ENCODE assay signal across 15 mouse cellular contexts in genomic region chr11:84411642-84412018, GRCm38 (mm10).
DNase-seq lines count a peak whose midpoint lies in the region; ATAC-seq and TF ChIP-seq lines count a peak whose summit lies in the region.
"Had no signal": no experiment of that assay in that cellular context is flagged by ENCODE, and none has a peak within 500 bp of the region (broad histone marks: within the 10 kb centered on the region; RNA-seq: fewer than 3 reads in every experiment).

No protein-coding gene starts in this region.

- no peak overlapping the region for H3K4me2 ChIP-seq in midbrain, embryonic 13.5 days (replicated peaks)
- H3K4me2 ChIP-seq in midbrain, embryonic 11.5 days, result no peak overlapping the region
- H3K4me2 ChIP-seq in liver, embryonic 13.5 days, result peak overlapping the region; percentile 42
- no peak overlapping the region for H3K4me2 ChIP-seq in stomach, postnatal 0 days (replicated peaks; ENCODE audit: low read depth)
- H3K4me2 ChIP-seq: heart, embryonic 15.5 days had no signal

- no peak overlapping the region for H3K4me3 ChIP-seq in heart, embryonic 10.5 days
- no peak overlapping the region for H3K4me3 ChIP-seq in midbrain, embryonic 13.5 days (replicated peaks)
- H3K4me3 ChIP-seq in midbrain, embryonic 11.5 days (ENCODE audit: low read depth, low read length), result no peak overlapping the region
- H3K4me3 ChIP-seq in liver, embryonic 13.5 days (replicated peaks), result no peak overlapping the region
- H3K4me3 ChIP-seq in stomach, postnatal 0 days (ENCODE audit: low read depth, low read length), result no peak overlapping the region
- H3K4me3 ChIP-seq: heart, embryonic 15.5 days; megakaryocyte, embryonic 14.5 days had no signal

- DNase-seq in heart, embryonic 10.5 days (ENCODE audit: low spot score), result no peak
- no peak for DNase-seq in heart, postnatal 25 days (ENCODE audit: low spot score)
- no peak for DNase-seq in midbrain, embryonic 11.5 days (ENCODE audit: low spot score, missing footprints)
- peak; percentile 43 for DNase-seq in liver, embryonic 13.5 days
- DNase-seq in stomach, postnatal 0 days (ENCODE audit: low spot score), result no peak
- no peak for DNase-seq in lung, postnatal 36 days
- DNase-seq in layer of hippocampus, adult 11-12 months (ENCODE audit: low spot score), result no peak
- DNase-seq: cerebellum, adult 11 months; cerebellum, postnatal 25 days had no signal

- WGBS in heart, embryonic 10.5 days, result 62% methylated on average over 7 of the region's 7 CpGs
- WGBS in midbrain, embryonic 13.5 days, result 74% methylated on average over 7 of the region's 7 CpGs
- WGBS in midbrain, embryonic 11.5 days, result 74% methylated on average over 7 of the region's 7 CpGs
- 36% methylated on average over 7 of the region's 7 CpGs for WGBS in liver, embryonic 13.5 days (ENCODE audit: insufficient replicate concordance)
- 69% methylated on average over 7 of the region's 7 CpGs for WGBS in stomach, postnatal 0 days

- H3K27ac ChIP-seq in heart, embryonic 10.5 days, result peak overlapping the region; percentile 63; the same call in 1 of the 2 replicates
- peak overlapping the region; percentile 15 for H3K27ac ChIP-seq in midbrain, embryonic 13.5 days
- H3K27ac ChIP-seq in midbrain, embryonic 11.5 days (ENCODE audit: low read depth, low read length), result no peak overlapping the region
- peak overlapping the region; percentile 91 for H3K27ac ChIP-seq in liver, embryonic 13.5 days
- H3K27ac ChIP-seq in stomach, postnatal 0 days (replicated peaks), result no peak overlapping the region
- H3K27ac ChIP-seq: heart, embryonic 15.5 days; kidney, postnatal 0 days had no signal

- no peak for TF ChIP-seq CTCF in stomach, postnatal 0 days (IDR thresholded peaks at IDR 0.05; ENCODE audit: low read depth)

- intact Hi-C loops in heart, postnatal 25 days (cut with DNase I), result no loop called here

- H3K9ac ChIP-seq in midbrain, embryonic 13.5 days (replicated peaks), result no peak overlapping the region
- no peak overlapping the region for H3K9ac ChIP-seq in midbrain, embryonic 11.5 days (ENCODE audit: low read length)
- peak overlapping the region; percentile 44; the same call in 1 of the 2 replicates for H3K9ac ChIP-seq in liver, embryonic 13.5 days
- H3K9ac ChIP-seq in stomach, postnatal 0 days (ENCODE audit: low read length), result no peak overlapping the region
- H3K9ac ChIP-seq: heart, embryonic 15.5 days had no signal

- peaks cover 30% of the 10 kb centered on the region for H3K4me1 ChIP-seq in heart, embryonic 10.5 days
- H3K4me1 ChIP-seq in midbrain, embryonic 13.5 days (replicated peaks), result peaks cover 39% of the 10 kb centered on the region
- H3K4me1 ChIP-seq in midbrain, embryonic 11.5 days (ENCODE audit: control insufficient read depth, insufficient read depth, low read length), result peaks cover 7% of the 10 kb centered on the region
- peaks cover 67% of the 10 kb centered on the region for H3K4me1 ChIP-seq in liver, embryonic 13.5 days (replicated peaks)
- no peaks in the 10 kb centered on the region for H3K4me1 ChIP-seq in stomach, postnatal 0 days (replicated peaks; ENCODE audit: control insufficient read depth, insufficient read depth)

- no peaks in the 10 kb centered on the region for H3K27me3 ChIP-seq in heart, embryonic 10.5 days (ENCODE audit: insufficient read depth, poor library complexity, severe bottlenecking)
- no peaks in the 10 kb centered on the region for H3K27me3 ChIP-seq in midbrain, embryonic 13.5 days
- H3K27me3 ChIP-seq in midbrain, embryonic 11.5 days (ENCODE audit: control insufficient read depth, insufficient read depth, low read length), result no peaks in the 10 kb centered on the region
- no peaks in the 10 kb centered on the region for H3K27me3 ChIP-seq in liver, embryonic 13.5 days
- no peaks in the 10 kb centered on the region for H3K27me3 ChIP-seq in stomach, postnatal 0 days (ENCODE audit: control insufficient read depth, insufficient read depth, low read length)
- H3K27me3 ChIP-seq: heart, embryonic 15.5 days; Patski had no signal

- H3K36me3 ChIP-seq in heart, embryonic 10.5 days, result no peaks in the 10 kb centered on the region
- H3K36me3 ChIP-seq in midbrain, embryonic 13.5 days, result no peaks in the 10 kb centered on the region
- H3K36me3 ChIP-seq in midbrain, embryonic 11.5 days (ENCODE audit: control insufficient read depth, insufficient read depth, low read length), result no peaks in the 10 kb centered on the region
- H3K36me3 ChIP-seq in liver, embryonic 13.5 days, result no peaks in the 10 kb centered on the region
- H3K36me3 ChIP-seq in stomach, postnatal 0 days (ENCODE audit: control insufficient read depth, insufficient read depth, low read length), result no peaks in the 10 kb centered on the region
- H3K36me3 ChIP-seq: heart, embryonic 15.5 days had no signal

- 0 out of 2 replicates have a peak, but pooled peaks cover 3% of the 10 kb centered on the region for H3K9me3 ChIP-seq in heart, embryonic 10.5 days
- H3K9me3 ChIP-seq in midbrain, embryonic 13.5 days, result no peaks in the 10 kb centered on the region
- 0 out of 2 replicates have a peak, but pooled peaks cover under 1% of the 10 kb centered on the region for H3K9me3 ChIP-seq in midbrain, embryonic 11.5 days (ENCODE audit: control insufficient read depth, low read length)
- H3K9me3 ChIP-seq in liver, embryonic 13.5 days (replicated peaks), result peaks cover 3% of the 10 kb centered on the region; the same call in 1 of the 2 replicates
- no peaks in the 10 kb centered on the region for H3K9me3 ChIP-seq in stomach, postnatal 0 days (ENCODE audit: control insufficient read depth, low read length)
- H3K9me3 ChIP-seq: heart, embryonic 15.5 days had no signal

- ATAC-seq in midbrain, embryonic 13.5 days, result peak; percentile 22; the same call in 1 of the 2 replicates
- ATAC-seq in midbrain, embryonic 11.5 days (ENCODE audit: low FRiP score), result no peak
- ATAC-seq in liver, embryonic 13.5 days (ENCODE audit: low read depth), result peak; percentile 65
- 0 out of 2 replicates have a peak, but pooled peaks have one; percentile 45 for ATAC-seq in stomach, postnatal 0 days (ENCODE audit: low FRiP score, low TSS enrichment)
- ATAC-seq: inflammation-experienced regulatory T-cells, adult 6 months; Patski had no signal

- no peak for TF ChIP-seq EP300 in stomach, postnatal 0 days (optimal IDR thresholded peaks at IDR 0.05)

Comparison
In these comparisons a context has a peak if more than half of its experiments do, and no peak if none do; other contexts are left out.
1. H3K27ac ChIP-seq: peak in heart, embryonic 10.5 days (single experiment), midbrain, embryonic 13.5 days (single experiment) and liver, embryonic 13.5 days (single experiment); none in midbrain, embryonic 11.5 days (single experiment) and stomach, postnatal 0 days (single experiment).